Mouse (Mus musculus) cerebellum, adult 18-20 months (tissue): ENCODE data around the gene Fam234b.

Source experiments
- DNase-seq, 2 experiments: peaks; one replicate each; pipeline ENCODE4 v3.0.0; 2021

Gene Fam234b

GRCm38 (mm10) chr6:135275231-135275630, 77.5 kb downstream of the Fam234b start:
- DNase-seq, result no peak

- no peak for DNase-seq
Measured at GRCm38 (mm10) chr6:135276474-135277295, 78.9 kb downstream of the Fam234b start.

GRCm38 (mm10) chr6:135278302-135278701, 80.5 kb downstream of the Fam234b start:
- DNase-seq, result no peak

- DNase-seq, result no peak
Measured at GRCm38 (mm10) chr6:135279286-135279685, 81.5 kb downstream of the Fam234b start.

GRCm38 (mm10) chr6:135279856-135280255, 82.1 kb downstream of the Fam234b start:
- DNase-seq, result no peak

- DNase-seq, result no peak
Measured at GRCm38 (mm10) chr6:135292391-135292790, 94.6 kb downstream of the Fam234b start.

GRCm38 (mm10) chr6:135294150-135294549, 96.4 kb downstream of the Fam234b start:
- DNase-seq, result no peak
